Mouse (Mus musculus): ENCODE results near the gene Nfu1. TPM values are rescaled to one million over a fixed set of nuclear protein-coding genes. Genes with fewer than 3 reads are reported as not detected.
A peak's percentile ranks its signal among the peaks of the same experiment; 100 is the strongest.

The Nfu1 gene
- 10 to 100 TPM; 57.3 to 60.5 TPM for total RNA-seq (2021)
- long read RNA-seq, experiment 1, transcript Nfu1-202 (8 exons, 950 nt), result major isoform, 31 of 47 reads
- long read RNA-seq, experiment 1, partial matches to known transcripts, result 1 of 47 reads
- long read RNA-seq, experiment 1, other reads (novel, unspliced or antisense), result 10 of 47 reads
- long read RNA-seq, experiment 2, transcript Nfu1-201 (8 exons, 948 nt), result minor isoform, 5 of 71 reads
- long read RNA-seq, experiment 2, transcript Nfu1-202 (8 exons, 950 nt), result major isoform, 53 of 71 reads
- long read RNA-seq, experiment 2, partial matches to known transcripts, result 1 of 71 reads
- long read RNA-seq, experiment 2, other reads (novel, unspliced or antisense), result 12 of 71 reads

- peak within 1 kb of the TSS; percentile 97 for H3K27ac ChIP-seq
- DNase-seq (ENCODE audit: low spot score in 2 of 2), result no peak
- TF ChIP-seq CTCF (conservative IDR thresholded peaks at IDR 0.05), result no peak
- peak within 1 kb of the TSS; percentile 80 for H3K4me3 ChIP-seq
Observed at GRCm38 (mm10) chr6:87008887-87009286, at the start of gene Nfu1. Gene Nfu1, plus strand, starts transcription at chr6:87009236.

GRCm38 (mm10) chr6:86963987-86964685 is 44.9 kb upstream of the Nfu1 start:
- TF ChIP-seq CTCF (conservative IDR thresholded peaks at IDR 0.05), result no peak
- no peak for DNase-seq (ENCODE audit: low spot score in 2 of 2)
- Histone ChIP-seq H3K4me3 (no peak overlapping the region), H3K27ac (0 out of 2 replicates have a peak overlapping the region, but pooled peaks have one; percentile 18)

GRCm38 (mm10) chr6:86967166-86967565 is 41.9 kb upstream of the Nfu1 start:
- H3K27ac ChIP-seq, result no peak overlapping the region
- no peak for DNase-seq (ENCODE audit: low spot score in 2 of 2)
- TF ChIP-seq CTCF (conservative IDR thresholded peaks at IDR 0.05), result no peak
- no peak overlapping the region for H3K4me3 ChIP-seq

- no peak overlapping the region for H3K27ac ChIP-seq
- no peak overlapping the region for H3K4me3 ChIP-seq
- no peak for TF ChIP-seq CTCF (conservative IDR thresholded peaks at IDR 0.05)
- no peak for DNase-seq (ENCODE audit: low spot score in 2 of 2)
Observed at GRCm38 (mm10) chr6:86973956-86974355, 35.1 kb upstream of the Nfu1 start.

GRCm38 (mm10) chr6:86978156-86978908 is 30.7 kb upstream of the Nfu1 start:
- no peak overlapping the region for H3K27ac ChIP-seq
- no peak overlapping the region for H3K4me3 ChIP-seq
- no peak for TF ChIP-seq CTCF (conservative IDR thresholded peaks at IDR 0.05)
- no peak for DNase-seq (ENCODE audit: low spot score in 2 of 2)

GRCm38 (mm10) chr6:86978909-86979265 is 30.1 kb upstream of the Nfu1 start:
- DNase-seq (ENCODE audit: low spot score in 2 of 2), result no peak
- Histone ChIP-seq H3K27ac (no peak overlapping the region), H3K4me3 (no peak overlapping the region)
- TF ChIP-seq CTCF (conservative IDR thresholded peaks at IDR 0.05), result no peak

GRCm38 (mm10) chr6:86981206-86981605 is 27.8 kb upstream of the Nfu1 start:
- no peak for TF ChIP-seq CTCF (conservative IDR thresholded peaks at IDR 0.05)
- Histone ChIP-seq H3K27ac (no peak overlapping the region), H3K4me3 (no peak overlapping the region)
- DNase-seq (ENCODE audit: low spot score in 2 of 2), result no peak

GRCm38 (mm10) chr6:86985314-86986106 is 23.5 kb upstream of the Nfu1 start:
- TF ChIP-seq CTCF (conservative IDR thresholded peaks at IDR 0.05), result peak; percentile 45

GRCm38 (mm10) chr6:86989576-86989975 is 19.5 kb upstream of the Nfu1 start:
- TF ChIP-seq CTCF (conservative IDR thresholded peaks at IDR 0.05), result no peak
- H3K4me3 ChIP-seq, result no peak overlapping the region

More at GRCm38 (mm10) chr6:86985314-86986106, 23.5 kb upstream of the Nfu1 start:
- no peak overlapping the region for H3K4me3 ChIP-seq
- no peak overlapping the region for H3K27ac ChIP-seq
- DNase-seq (ENCODE audit: low spot score in 2 of 2), result no peak

GRCm38 (mm10) chr6:86991041-86991440 is 18.0 kb upstream of the Nfu1 start:
- TF ChIP-seq CTCF (conservative IDR thresholded peaks at IDR 0.05), result no peak
- no peak overlapping the region for H3K4me3 ChIP-seq
- DNase-seq (ENCODE audit: low spot score in 2 of 2), result no peak
- no peak overlapping the region for H3K27ac ChIP-seq

More at GRCm38 (mm10) chr6:86989576-86989975, 19.5 kb upstream of the Nfu1 start:
- H3K27ac ChIP-seq, result 0 out of 2 replicates have a peak overlapping the region, but pooled peaks have one; percentile 23
- no peak for DNase-seq (ENCODE audit: low spot score in 2 of 2)

- no peak for TF ChIP-seq CTCF (conservative IDR thresholded peaks at IDR 0.05)
- H3K4me3 ChIP-seq, result no peak overlapping the region
- no peak for DNase-seq (ENCODE audit: low spot score in 2 of 2)
Observed at GRCm38 (mm10) chr6:86992349-86992748, 16.7 kb upstream of the Nfu1 start.

GRCm38 (mm10) chr6:86994254-86994653 is 14.8 kb upstream of the Nfu1 start:
- DNase-seq (ENCODE audit: low spot score in 2 of 2), result no peak
- TF ChIP-seq CTCF (conservative IDR thresholded peaks at IDR 0.05), result no peak
- Histone ChIP-seq H3K27ac (no peak overlapping the region), H3K4me3 (no peak overlapping the region)

More at GRCm38 (mm10) chr6:86992349-86992748, 16.7 kb upstream of the Nfu1 start:
- H3K27ac ChIP-seq, result no peak overlapping the region
